Mouse (Mus musculus) gastrocnemius, postnatal 4 days (tissue): ENCODE measurements at regions not wholly inside any gene's neighbourhood (a gene's known extent, or its start where the extent isn't known, plus 50 kb on each side); places are given as distances from the start of the nearest gene placed in this dataset.

Source experiments
- DNase-seq, 2 experiments: peaks; one replicate each; pipeline ENCODE4 v3.0.0; 2021 to 2022; ENCODE audit warnings: low spot score in 2 of 2, mixed read lengths in 2 of 2

GRCm38 (mm10) chr13:60426192-60426840 is 175.4 kb upstream of the Dapk1 start:
- no peak for DNase-seq

DNA sequence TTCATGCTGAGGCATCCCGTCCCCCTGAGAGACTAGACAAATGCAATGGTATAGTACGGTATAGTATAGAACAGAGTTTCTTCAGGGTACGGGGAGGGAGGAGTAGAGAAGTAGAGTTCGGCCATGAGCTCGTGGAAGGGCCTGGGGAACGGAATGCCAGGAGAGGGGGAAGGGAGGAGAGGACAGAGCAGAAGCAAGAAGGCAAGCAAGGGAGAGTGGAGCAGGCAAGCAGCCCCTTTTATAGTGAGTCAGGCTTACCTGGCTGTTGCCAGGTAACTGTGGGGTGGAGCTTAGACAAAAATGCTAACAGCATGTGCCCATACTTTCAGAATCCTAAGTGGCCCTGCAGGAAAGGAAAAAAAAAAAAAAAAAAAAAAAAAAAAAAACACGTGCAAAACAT is 174.7 kb upstream of the Dapk1 start:
- DNase-seq = no peak

DNA sequence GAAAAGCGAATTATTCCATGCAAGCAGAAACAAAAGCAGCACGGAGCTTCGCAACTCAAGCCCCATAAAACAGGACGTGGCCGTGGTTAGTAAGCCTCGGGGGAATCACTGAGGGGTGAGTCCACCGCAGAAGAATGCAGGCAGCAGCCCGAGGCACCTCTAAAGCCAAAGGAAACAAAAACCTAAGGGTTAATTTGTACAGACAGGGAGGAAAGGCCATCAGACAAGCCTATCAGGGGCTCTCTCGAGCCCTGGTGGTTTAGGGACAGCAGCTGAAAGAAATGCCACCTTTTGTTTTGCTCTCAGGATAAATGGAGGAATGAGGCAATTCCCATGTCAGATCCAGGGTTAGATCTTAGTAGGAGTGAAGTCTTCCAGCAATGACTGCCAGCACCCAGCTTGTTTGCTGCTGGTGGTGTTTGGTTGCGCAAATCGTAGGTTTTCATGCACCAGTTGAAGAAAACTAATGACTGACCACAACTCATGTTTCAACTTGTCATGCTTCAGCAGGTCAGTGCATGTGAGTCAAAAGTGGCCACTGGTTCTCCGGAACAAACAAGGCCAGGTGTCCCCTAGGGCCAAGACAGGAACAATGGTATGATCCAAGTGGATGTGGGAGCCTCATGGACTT is 173.9 kb upstream of the Dapk1 start:
- DNase-seq = no peak

DNA sequence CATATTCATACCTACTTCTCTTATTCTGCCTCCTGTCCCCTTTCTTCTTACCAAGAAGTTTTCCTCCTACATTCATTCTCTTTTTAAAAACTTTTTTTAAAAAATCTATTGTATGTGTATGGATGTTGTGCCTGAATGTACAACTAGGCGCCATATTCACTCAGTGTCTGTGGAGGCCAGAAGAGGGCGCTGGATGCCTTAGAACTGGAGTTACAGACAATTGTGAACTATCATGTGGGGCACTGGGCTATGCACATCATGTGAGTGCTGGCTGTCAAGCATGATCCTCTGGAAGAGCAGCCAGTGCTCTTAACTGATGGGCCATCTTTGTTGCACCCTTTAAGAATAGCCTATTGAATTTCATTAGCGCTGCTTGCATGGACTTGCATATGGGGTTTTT is 172.6 kb upstream of the Dapk1 start:
- DNase-seq = no peak

DNA sequence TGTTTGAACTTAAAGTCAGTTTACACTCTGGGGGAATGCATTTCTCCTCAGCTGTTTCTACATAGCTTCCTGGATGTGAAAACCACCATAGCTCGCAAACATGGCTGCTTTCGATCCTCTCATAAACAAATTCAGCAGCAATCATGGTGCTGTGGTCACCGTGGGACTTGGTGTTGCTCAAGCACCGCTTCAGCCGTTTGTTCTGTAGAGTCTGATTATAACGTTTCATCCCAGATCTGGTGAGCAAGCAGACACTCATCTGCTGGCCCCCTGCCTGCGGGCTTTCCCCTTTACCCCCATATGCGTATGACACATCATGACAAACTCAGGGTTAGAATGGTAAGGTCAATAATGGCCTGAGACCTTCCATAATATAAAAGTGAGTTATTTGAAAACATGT is 170.3 kb upstream of the Dapk1 start:
- DNase-seq = no peak

GRCm38 (mm10) chr13:60434221-60435210 is 167.2 kb upstream of the Dapk1 start:
- no peak for DNase-seq

GRCm38 (mm10) chr13:60435333-60435732 is 166.4 kb upstream of the Dapk1 start:
- no peak for DNase-seq

GRCm38 (mm10) chr13:60438177-60438576 is 163.6 kb upstream of the Dapk1 start:
- no peak for DNase-seq

DNA sequence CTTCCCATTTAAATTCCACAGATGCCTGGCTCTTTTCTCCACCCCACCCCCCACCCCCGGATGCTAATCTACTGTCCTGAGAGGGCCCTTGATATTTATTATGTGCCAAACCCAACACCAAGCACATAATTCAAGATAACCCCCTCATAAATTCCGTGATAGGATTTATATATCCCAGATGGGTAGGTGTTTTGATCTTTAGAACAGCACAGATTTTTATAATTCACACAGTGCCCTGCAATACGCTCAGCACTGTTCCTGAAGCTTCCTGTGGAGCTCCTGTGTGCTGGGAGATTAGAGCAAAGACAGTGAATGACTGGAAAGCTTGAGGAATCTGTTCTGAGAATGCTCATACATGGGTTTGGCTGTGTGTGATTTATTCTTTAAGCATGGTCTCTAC is 161.2 kb upstream of the Dapk1 start:
- DNase-seq = no peak

DNA sequence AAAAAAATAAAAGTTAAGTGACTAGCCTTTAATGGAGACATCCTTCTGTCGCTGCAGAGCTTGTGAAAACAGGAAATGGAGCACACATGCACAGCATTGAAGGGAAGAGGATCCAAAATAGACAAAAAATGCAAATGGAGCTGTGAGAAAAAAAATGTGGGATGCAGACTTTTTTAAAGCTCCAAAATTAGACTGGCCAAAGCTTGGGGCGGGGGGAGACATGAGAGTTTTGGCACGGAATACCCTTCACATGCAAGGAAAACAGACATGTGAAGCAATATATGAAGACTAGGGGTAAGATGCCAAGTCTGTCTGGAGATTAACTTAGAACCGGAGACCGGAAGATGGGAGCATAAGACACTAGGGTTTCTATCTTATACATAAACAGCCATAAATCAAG is 156.6 kb upstream of the Dapk1 start:
- no peak for DNase-seq

DNA sequence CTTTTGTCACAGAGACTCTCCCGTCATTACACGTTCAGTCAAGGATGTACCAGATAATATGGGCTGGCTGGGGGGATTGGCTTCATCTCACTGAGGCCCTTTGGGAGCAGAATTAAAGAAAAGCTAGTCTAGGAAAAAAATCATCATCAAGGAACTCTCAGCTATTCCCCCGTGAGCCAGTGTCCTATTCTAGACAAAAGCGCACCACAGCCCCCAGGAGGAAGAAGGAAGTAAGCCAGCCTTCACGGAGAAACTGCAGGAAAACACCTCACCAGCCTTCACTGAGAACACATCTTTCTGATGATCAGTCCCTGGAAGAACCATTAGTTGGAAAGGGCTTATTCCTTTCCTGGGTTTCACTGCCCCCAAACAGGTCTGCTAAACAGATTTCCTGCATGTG is 154.8 kb upstream of the Dapk1 start:
- peak in 1 of 2 experiments; percentile 26 for DNase-seq

DNA sequence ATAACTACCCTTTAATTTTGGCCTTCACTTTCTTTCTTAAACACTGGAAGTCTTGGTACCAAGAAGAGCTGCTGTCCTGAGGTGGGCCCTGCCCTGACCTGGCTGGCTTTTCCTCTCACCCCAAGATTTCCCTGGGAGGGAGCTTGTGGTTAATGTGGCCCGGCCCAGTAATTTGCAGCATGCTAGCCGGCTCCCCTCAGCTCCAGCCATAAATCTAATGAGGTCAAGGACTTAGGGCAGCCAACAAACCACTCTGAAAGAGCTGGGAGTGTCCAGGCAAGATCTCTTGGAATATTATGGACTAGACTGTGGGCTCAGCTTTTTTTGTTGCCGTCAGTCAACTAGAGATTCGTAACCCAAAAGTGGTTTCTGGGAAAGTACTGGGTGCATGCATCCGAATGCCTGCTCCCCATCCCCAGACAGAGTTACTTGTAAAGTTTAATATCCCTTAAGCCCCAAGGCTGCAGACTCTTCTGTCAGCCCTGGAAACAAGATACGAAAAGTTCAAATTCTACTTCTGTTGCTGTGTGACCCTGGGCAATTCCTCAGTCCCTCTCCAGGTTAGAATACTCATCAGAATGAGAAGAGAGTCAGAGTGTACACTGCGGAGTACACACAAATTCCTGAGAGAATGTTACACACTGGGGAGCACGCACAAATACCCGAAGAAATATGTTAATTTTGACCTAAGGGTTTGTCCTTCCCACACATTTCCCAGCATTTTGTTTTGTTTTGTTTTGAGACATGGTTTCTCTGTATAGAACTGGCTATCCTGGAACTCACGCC is 150.8 kb upstream of the Dapk1 start:
- DNase-seq = no peak

- no peak for DNase-seq
Measured at GRCm38 (mm10) chr13:60453821-60454483, 147.8 kb upstream of the Dapk1 start.

GRCm38 (mm10) chr13:60455033-60455619 is 146.6 kb upstream of the Dapk1 start:
- peak in 1 of 2 experiments; percentile 40 for DNase-seq

- DNase-seq = no peak
Measured at GRCm38 (mm10) chr13:60455863-60456551, 145.7 kb upstream of the Dapk1 start.

GRCm38 (mm10) chr13:60457277-60457676 is 144.5 kb upstream of the Dapk1 start:
- DNase-seq = no peak

- DNase-seq = no peak
Measured at GRCm38 (mm10) chr13:60459002-60459401, 142.7 kb upstream of the Dapk1 start.

- DNase-seq = no peak
Measured at GRCm38 (mm10) chr13:60466553-60467313, 135.0 kb upstream of the Dapk1 start.
